Mouse (Mus musculus) kidney, adult 10 weeks (tissue): ENCODE results near the gene Pmp22. TPM values are rescaled to one million over a fixed set of nuclear protein-coding genes. Genes with fewer than 3 reads are reported as not detected.

Experiments
- polyA plus RNA-seq: library from polyadenylated mRNA; stranded (reverse); fragments of 350-450 nt; fragmentation: Illumina TruSeq; extraction: RNeasy Lipid Tissue Mini Kit (QIAGEN cat#74804); gene quantifications from one replicate; pipeline ENCODE4 v1.2.3, GENCODE M21; 2014; ENCODE audit warnings: low read depth, low replicate concordance

Gene Pmp22
- polyA plus RNA-seq: 29.8 TPM

GRCm38 (mm10) chr11:63128784-63129183 lies at the start of gene Pmp22:
TSS of gene Pmp22 (plus strand) at chr11:63128982.

Other genes with a start within 250 kb of the Pmp22 start
- 120 TPM for gene Tvp23b, start 249.5 kb upstream of the Pmp22 start, polyA plus RNA-seq
- gene Cdrt4, start 177.8 kb upstream of the Pmp22 start, polyA plus RNA-seq: not detected
- gene Tekt3, start 67.3 kb upstream of the Pmp22 start, polyA plus RNA-seq: not detected